Mouse (Mus musculus): Measurements from ENCODE around the gene Bak1. TPM values are rescaled to one million over a fixed set of nuclear protein-coding genes. Genes with fewer than 3 reads are reported as not detected.

The Bak1 gene
- total and polyA plus RNA-seq, 3 experiments = 15.0 to 35.0 (median 16.9) TPM

- H3K27me3 ChIP-seq (ENCODE audit: control insufficient read depth, insufficient read depth, low read length) = no peaks in the 10 kb centered on the region
- H3K9ac ChIP-seq (ENCODE audit: low read depth, low read length) = no peak overlapping the region
- H3K36me3 ChIP-seq (ENCODE audit: control insufficient read depth, insufficient read depth, low read length) = no peaks in the 10 kb centered on the region
- no peak overlapping the region for H3K27ac ChIP-seq
- no peak overlapping the region for H3K4me3 ChIP-seq
- 54% methylated on average over 14 of the region's 14 CpGs for WGBS
- no peak for TF ChIP-seq POLR2A (IDR thresholded peaks at IDR 0.05; ENCODE audit: insufficient read depth, low read depth, low read length)
- TF ChIP-seq EP300 (IDR thresholded peaks at IDR 0.05; ENCODE audit: insufficient read depth, low read depth, low read length) = no peak
- no peak for TF ChIP-seq CTCF (IDR thresholded peaks at IDR 0.05)
- no peaks in the 10 kb centered on the region for H3K79me2 ChIP-seq (replicated peaks; ENCODE audit: control insufficient read depth, insufficient read depth, low read length)
- no peaks in the 10 kb centered on the region for H3K4me1 ChIP-seq (ENCODE audit: control insufficient read depth, insufficient read depth, low read length)
- intact Hi-C loops (cut with DNase I) = no loop called here
- DNase-seq = peak in 1 of 2 experiments; percentile 24
Measured at GRCm38 (mm10) chr17:27048445-27049239, 19.8 kb upstream of the Bak1 start.

- H3K27ac ChIP-seq = no peak overlapping the region
- no peaks in the 10 kb centered on the region for H3K4me1 ChIP-seq (ENCODE audit: control insufficient read depth, insufficient read depth, low read length)
- H3K36me3 ChIP-seq (ENCODE audit: control insufficient read depth, insufficient read depth, low read length) = no peaks in the 10 kb centered on the region
- intact Hi-C loops (cut with DNase I) = no loop called here
- TF ChIP-seq CTCF (IDR thresholded peaks at IDR 0.05) (peak; percentile 51), POLR2A (IDR thresholded peaks at IDR 0.05; ENCODE audit: insufficient read depth, low read depth, low read length) (no peak)
- no peak overlapping the region for H3K4me3 ChIP-seq
- WGBS = 82% methylated on average over 14 of the region's 14 CpGs
- H3K27me3 ChIP-seq (ENCODE audit: control insufficient read depth, insufficient read depth, low read length) = no peaks in the 10 kb centered on the region
- no peak for DNase-seq
- no peaks in the 10 kb centered on the region for H3K79me2 ChIP-seq (replicated peaks; ENCODE audit: control insufficient read depth, insufficient read depth, low read length)
- no peak overlapping the region for H3K9ac ChIP-seq (ENCODE audit: low read depth, low read length)
Measured at GRCm38 (mm10) chr17:27047762-27048444, 19.1 kb upstream of the Bak1 start.

GRCm38 (mm10) chr17:27045164-27045563 is 16.4 kb upstream of the Bak1 start:
- no peaks in the 10 kb centered on the region for H3K36me3 ChIP-seq (ENCODE audit: control insufficient read depth, insufficient read depth, low read length)
- WGBS = 95% methylated on average over 6 of the region's 6 CpGs
- H3K79me2 ChIP-seq (replicated peaks; ENCODE audit: control insufficient read depth, insufficient read depth, low read length) = no peaks in the 10 kb centered on the region
- H3K4me3 ChIP-seq = no peak overlapping the region
- no peaks in the 10 kb centered on the region for H3K27me3 ChIP-seq (ENCODE audit: control insufficient read depth, insufficient read depth, low read length)
- DNase-seq = no peak
- no peak for TF ChIP-seq POLR2A (IDR thresholded peaks at IDR 0.05; ENCODE audit: insufficient read depth, low read depth, low read length)
- TF ChIP-seq CTCF (IDR thresholded peaks at IDR 0.05) = no peak
- no peak for TF ChIP-seq EP300 (IDR thresholded peaks at IDR 0.05; ENCODE audit: insufficient read depth, low read depth, low read length)
- no peak overlapping the region for H3K9ac ChIP-seq (ENCODE audit: low read depth, low read length)
- intact Hi-C loops (cut with DNase I) = no loop called here
- no peak overlapping the region for H3K27ac ChIP-seq
- no peaks in the 10 kb centered on the region for H3K4me1 ChIP-seq (ENCODE audit: control insufficient read depth, insufficient read depth, low read length)

- peak in 1 of 2 experiments; percentile 39 for DNase-seq
- H3K27ac ChIP-seq = no peak overlapping the region
- H3K4me1 ChIP-seq (ENCODE audit: control insufficient read depth, insufficient read depth, low read length) = no peaks in the 10 kb centered on the region
- TF ChIP-seq CTCF (IDR thresholded peaks at IDR 0.05) = no peak
- TF ChIP-seq POLR2A (IDR thresholded peaks at IDR 0.05; ENCODE audit: insufficient read depth, low read depth, low read length) = no peak
- no peak for TF ChIP-seq EP300 (IDR thresholded peaks at IDR 0.05; ENCODE audit: insufficient read depth, low read depth, low read length)
- 52% methylated on average over 6 of the region's 6 CpGs for WGBS
- no peak overlapping the region for H3K9ac ChIP-seq (ENCODE audit: low read depth, low read length)
- no peaks in the 10 kb centered on the region for H3K36me3 ChIP-seq (ENCODE audit: control insufficient read depth, insufficient read depth, low read length)
- no peaks in the 10 kb centered on the region for H3K27me3 ChIP-seq (ENCODE audit: control insufficient read depth, insufficient read depth, low read length)
- intact Hi-C loops (cut with DNase I) = no loop called here
- no peak overlapping the region for H3K4me3 ChIP-seq
- no peaks in the 10 kb centered on the region for H3K79me2 ChIP-seq (replicated peaks; ENCODE audit: control insufficient read depth, insufficient read depth, low read length)
Measured at GRCm38 (mm10) chr17:27042840-27043239, 14.0 kb upstream of the Bak1 start.

GRCm38 (mm10) chr17:27041787-27042055 is 12.9 kb upstream of the Bak1 start:
- Histone ChIP-seq H3K9ac (ENCODE audit: low read depth, low read length) (no peak overlapping the region), H3K27ac (no peak overlapping the region), H3K36me3 (ENCODE audit: control insufficient read depth, insufficient read depth, low read length) (no peaks in the 10 kb centered on the region), H3K79me2 (replicated peaks; ENCODE audit: control insufficient read depth, insufficient read depth, low read length) (no peaks in the 10 kb centered on the region), H3K27me3 (ENCODE audit: control insufficient read depth, insufficient read depth, low read length) (no peaks in the 10 kb centered on the region), H3K4me1 (ENCODE audit: control insufficient read depth, insufficient read depth, low read length) (no peaks in the 10 kb centered on the region), H3K4me3 (no peak overlapping the region)
- DNase-seq = no peak
- no peak for TF ChIP-seq CTCF (IDR thresholded peaks at IDR 0.05)
- TF ChIP-seq EP300 (IDR thresholded peaks at IDR 0.05; ENCODE audit: insufficient read depth, low read depth, low read length) = no peak
- TF ChIP-seq POLR2A (IDR thresholded peaks at IDR 0.05; ENCODE audit: insufficient read depth, low read depth, low read length) = no peak
- intact Hi-C loops (cut with DNase I) = no loop called here
- 89% methylated on average over 2 of the region's 2 CpGs for WGBS

Data from heart, adult 2 months (tissue).